Mouse (Mus musculus): ENCODE measurements at regions not wholly inside any gene's neighbourhood (a gene's known extent, or its start where the extent isn't known, plus 50 kb on each side); places are given as distances from the start of the nearest gene placed in this dataset.

- TF ChIP-seq CTCF (conservative IDR thresholded peaks at IDR 0.05; ENCODE audit: insufficient read depth, insufficient read length, low read depth, low read length) = no peak
- TF ChIP-seq POLR2A (IDR thresholded peaks at IDR 0.05; ENCODE audit: low read depth, low read length) = no peak
These were observed 198.8 kb downstream of the Bcor start for GRCm38 (mm10) chrX:11961350-11961749.
